Mouse (Mus musculus) neural tube, embryonic 15.5 days (tissue): ENCODE results near the gene Ugt1a6a. TPM values are rescaled to one million over a fixed set of nuclear protein-coding genes. Genes with fewer than 3 reads are reported as not detected.
"Not testable (repeated sequence)": the region's sequence is repeated elsewhere in the genome, so short reads cannot be mapped to it uniquely, and the experiment has no call there.

Experiments
- ATAC-seq: fragments of 200-750 bp; cut with Nextera tagmentation; 2 replicates; pipeline ENCODE4 v1.8.0; 2017; ENCODE audit warnings: mild to moderate bottlenecking, moderate TSS enrichment, moderate library complexity; ENCODE audit not compliant: low FRiP score
- H3K27ac ChIP-seq: fragments of 300-500 bp; sonication (generic); replicated peaks from 2 replicates; pipeline ENCODE4 v1.5.1; 2015; ENCODE audit warnings: mild to moderate bottlenecking, inconsistent platforms
- H3K27me3 ChIP-seq: fragments of 300-500 bp; sonication (generic); replicated peaks from 2 replicates; pipeline ENCODE4 v1.6.1; 2015; ENCODE audit warnings: inconsistent platforms
- H3K36me3 ChIP-seq: fragments of 300-500 bp; sonication (generic); 2 replicates; pipeline ENCODE4 v1.6.1; 2015; ENCODE audit warnings: inconsistent platforms
- H3K4me1 ChIP-seq: fragments of 300-500 bp; sonication (generic); 2 replicates; pipeline ENCODE4 v1.6.1; 2015; ENCODE audit warnings: inconsistent platforms
- H3K4me2 ChIP-seq: fragments of 300-500 bp; sonication (generic); 2 replicates; pipeline ENCODE4 v1.6.1; 2015; ENCODE audit warnings: inconsistent platforms, mild to moderate bottlenecking, moderate library complexity
- H3K4me3 ChIP-seq: fragments of 300-500 bp; sonication (generic); replicated peaks from 2 replicates; pipeline ENCODE4 v1.5.1; 2015; ENCODE audit warnings: mild to moderate bottlenecking, inconsistent platforms
- H3K9ac ChIP-seq: fragments of 300-500 bp; sonication (generic); replicated peaks from 2 replicates; pipeline ENCODE4 v1.6.1; 2015; ENCODE audit warnings: mild to moderate bottlenecking, inconsistent platforms
- H3K9me3 ChIP-seq: fragments of 300-500 bp; sonication (generic); replicated peaks from 2 replicates; pipeline ENCODE4 v1.6.1; 2016; ENCODE audit warnings: inconsistent platforms
- WGBS: fragments of 180-500 bp; shearing (Covaris S2); methylation state at CpG from one replicate; pipeline ENCODE4 v1.1.7; 2015; ENCODE audit warnings: mixed read lengths; 5-methylcytosine and 5-hydroxymethylcytosine counted together
- polyA plus RNA-seq: library from polyadenylated mRNA; unstranded; fragments of >200 nt; fragmentation: Nextera tagmentation; extraction: Ambion mirVana; gene quantifications from 2 replicates; pipeline ENCODE4 v1.2.1, GENCODE M21; 2015

The Ugt1a6a gene
- polyA plus RNA-seq, 1 experiment from 2014 or later: 1.9 TPM

DNA sequence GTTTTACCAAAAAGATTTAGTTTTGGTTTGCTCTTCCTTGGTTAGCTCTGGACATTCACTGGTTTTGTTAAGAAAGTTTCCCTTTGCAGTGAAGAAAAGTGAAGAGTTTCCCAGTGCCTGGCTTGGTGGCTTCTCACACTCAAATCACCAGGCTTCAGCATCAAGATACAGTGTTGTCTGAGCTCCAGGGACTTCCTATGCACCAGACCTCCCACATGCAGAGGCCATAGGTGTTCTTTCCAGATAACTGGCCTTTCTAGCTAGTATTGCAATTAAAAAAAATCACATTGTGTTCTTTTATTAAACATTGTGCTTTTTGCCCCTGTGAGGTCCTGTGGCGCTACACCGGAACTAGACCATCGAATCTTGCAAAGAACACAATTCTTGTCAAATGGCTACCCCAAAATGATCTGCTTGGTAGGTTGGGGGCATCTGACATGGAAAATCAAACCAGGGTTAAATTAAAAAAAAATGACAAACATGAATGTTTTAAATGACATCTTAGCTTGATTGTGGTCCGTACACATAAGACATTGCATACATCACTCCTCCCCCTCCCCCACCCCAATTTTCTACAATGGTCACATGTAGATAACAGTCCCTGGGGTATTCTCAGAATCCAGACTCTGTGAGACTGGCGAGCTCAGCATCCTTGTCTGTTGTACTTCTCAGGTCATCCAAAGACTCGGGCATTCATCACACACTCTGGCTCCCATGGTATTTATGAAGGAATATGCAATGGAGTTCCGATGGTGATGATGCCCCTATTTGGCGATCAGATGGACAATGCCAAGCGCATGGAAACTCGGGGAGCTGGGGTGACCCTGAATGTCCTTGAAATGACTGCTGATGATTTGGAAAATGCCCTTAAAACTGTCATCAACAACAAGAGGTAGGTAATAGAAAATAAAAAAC, 81.1 kb downstream of the Ugt1a6a start:
- Histone ChIP-seq H3K4me3 (no peak overlapping the region), H3K4me2 (no peak overlapping the region), H3K36me3 (no peaks in the 10 kb centered on the region), H3K9ac (no peak overlapping the region), H3K4me1 (no peaks in the 10 kb centered on the region), H3K27ac (no peak overlapping the region), H3K9me3 (peaks cover 61% of the 10 kb centered on the region), H3K27me3 (no peaks in the 10 kb centered on the region)
- WGBS: 72% methylated on average over 10 of the region's 10 CpGs
- no peak for ATAC-seq

DNA sequence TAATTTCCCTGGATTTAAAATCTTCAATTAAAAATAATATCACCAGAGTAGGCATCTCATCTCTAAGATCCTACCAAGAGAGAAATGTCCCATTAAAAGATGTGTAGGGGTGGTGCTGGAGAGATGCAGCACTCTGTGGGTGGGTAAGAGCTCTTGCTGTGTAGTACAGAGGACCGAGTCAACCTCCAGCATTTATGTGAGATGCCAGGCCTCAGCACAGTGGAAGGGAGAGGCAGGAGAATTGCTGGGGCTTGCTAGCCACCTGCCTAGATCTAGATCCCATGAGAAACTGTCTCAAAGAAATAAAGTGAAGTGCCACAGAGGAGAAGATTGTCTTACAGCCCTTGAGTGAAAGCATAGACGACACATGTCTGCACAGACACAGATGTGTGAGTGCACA, 81.9 kb downstream of the Ugt1a6a start:
- no peaks in the 10 kb centered on the region for H3K4me1 ChIP-seq
- peaks cover 57% of the 10 kb centered on the region for H3K9me3 ChIP-seq
- no peak overlapping the region for H3K27ac ChIP-seq
- no peak for ATAC-seq
- H3K4me2 ChIP-seq: no peak overlapping the region
- no peak overlapping the region for H3K9ac ChIP-seq
- 61% methylated on average over 2 of the region's 2 CpGs for WGBS
- H3K36me3 ChIP-seq: no peaks in the 10 kb centered on the region
- no peak overlapping the region for H3K4me3 ChIP-seq
- no peaks in the 10 kb centered on the region for H3K27me3 ChIP-seq

- H3K9me3 ChIP-seq: peaks cover 54% of the 10 kb centered on the region
These were observed 82.5 kb downstream of the Ugt1a6a start for GRCm38 (mm10) chr1:88217144-88217543.

GRCm38 (mm10) chr1:88217576-88217975, 83.0 kb downstream of the Ugt1a6a start:
- ATAC-seq: no peak
- 48% methylated on average over 3 of the region's 3 CpGs for WGBS
- no peak overlapping the region for H3K27ac ChIP-seq
- no peak overlapping the region for H3K4me3 ChIP-seq
- H3K4me2 ChIP-seq: no peak overlapping the region
- H3K9me3 ChIP-seq: peaks cover 51% of the 10 kb centered on the region
- no peaks in the 10 kb centered on the region for H3K4me1 ChIP-seq
- H3K36me3 ChIP-seq: no peaks in the 10 kb centered on the region
- H3K27me3 ChIP-seq: no peaks in the 10 kb centered on the region
- no peak overlapping the region for H3K9ac ChIP-seq

More at GRCm38 (mm10) chr1:88217144-88217543, 82.5 kb downstream of the Ugt1a6a start:
- no peak overlapping the region for H3K27ac ChIP-seq
- H3K27me3 ChIP-seq: no peaks in the 10 kb centered on the region
- H3K36me3 ChIP-seq: no peaks in the 10 kb centered on the region
- H3K4me1 ChIP-seq: no peaks in the 10 kb centered on the region
- H3K9ac ChIP-seq: no peak overlapping the region
- H3K4me2 ChIP-seq: no peak overlapping the region
- no peak overlapping the region for H3K4me3 ChIP-seq
- ATAC-seq: no peak
- 63% methylated on average over 2 of the region's 2 CpGs for WGBS

GRCm38 (mm10) chr1:88218051-88218450, 83.4 kb downstream of the Ugt1a6a start:
- Histone ChIP-seq H3K9me3 (peaks cover 47% of the 10 kb centered on the region), H3K4me1 (no peaks in the 10 kb centered on the region), H3K36me3 (no peaks in the 10 kb centered on the region), H3K27ac (no peak overlapping the region), H3K4me2 (no peak overlapping the region), H3K4me3 (no peak overlapping the region), H3K9ac (no peak overlapping the region), H3K27me3 (no peaks in the 10 kb centered on the region)
- 77% methylated on average over 9 of the region's 9 CpGs for WGBS
- no peak for ATAC-seq

DNA sequence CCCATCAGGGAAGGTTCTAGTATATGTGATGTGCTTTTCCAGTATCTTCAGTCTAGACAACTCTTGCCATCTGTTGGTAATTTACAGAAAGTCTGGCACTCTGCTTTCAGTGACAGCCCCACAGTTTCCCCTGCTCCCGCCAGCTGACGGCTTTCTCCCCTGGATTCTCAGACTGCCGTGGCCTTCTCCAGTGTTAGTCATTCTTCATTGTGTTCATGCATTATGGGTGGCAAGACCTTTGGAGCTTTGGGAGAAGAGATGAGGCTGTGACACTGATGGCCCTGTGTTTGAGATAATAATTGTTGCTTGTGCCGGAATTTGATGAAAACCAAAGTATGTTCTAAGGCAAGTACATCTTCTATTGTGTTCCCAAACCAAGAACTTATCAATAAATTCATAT, 84.0 kb downstream of the Ugt1a6a start:
- Histone ChIP-seq H3K9ac (no peak overlapping the region), H3K27ac (no peak overlapping the region), H3K36me3 (no peaks in the 10 kb centered on the region), H3K9me3 (peaks cover 41% of the 10 kb centered on the region), H3K27me3 (no peaks in the 10 kb centered on the region), H3K4me1 (no peaks in the 10 kb centered on the region), H3K4me2 (no peak overlapping the region), H3K4me3 (no peak overlapping the region)
- whole genome bisulfite sequencing: 54% methylated on average over 4 of the region's 4 CpGs
- no peak for ATAC-seq

- no peak for ATAC-seq
- Histone ChIP-seq H3K4me2 (no peak overlapping the region), H3K9me3 (peaks cover 37% of the 10 kb centered on the region), H3K9ac (no peak overlapping the region), H3K4me1 (no peaks in the 10 kb centered on the region), H3K36me3 (no peaks in the 10 kb centered on the region), H3K27ac (no peak overlapping the region), H3K4me3 (no peak overlapping the region), H3K27me3 (no peaks in the 10 kb centered on the region)
- 20% methylated on average over 1 of the region's 1 CpGs for WGBS
These were observed 84.4 kb downstream of the Ugt1a6a start for GRCm38 (mm10) chr1:88219054-88219453.

- Histone ChIP-seq H3K9me3 (peaks cover 27% of the 10 kb centered on the region), H3K36me3 (no peaks in the 10 kb centered on the region), H3K4me2 (no peak overlapping the region), H3K4me3 (no peak overlapping the region), H3K4me1 (no peaks in the 10 kb centered on the region), H3K27me3 (no peaks in the 10 kb centered on the region), H3K27ac (no peak overlapping the region), H3K9ac (no peak overlapping the region)
- ATAC-seq: no peak
These were observed 85.7 kb downstream of the Ugt1a6a start for GRCm38 (mm10) chr1:88220336-88220735.

DNA sequence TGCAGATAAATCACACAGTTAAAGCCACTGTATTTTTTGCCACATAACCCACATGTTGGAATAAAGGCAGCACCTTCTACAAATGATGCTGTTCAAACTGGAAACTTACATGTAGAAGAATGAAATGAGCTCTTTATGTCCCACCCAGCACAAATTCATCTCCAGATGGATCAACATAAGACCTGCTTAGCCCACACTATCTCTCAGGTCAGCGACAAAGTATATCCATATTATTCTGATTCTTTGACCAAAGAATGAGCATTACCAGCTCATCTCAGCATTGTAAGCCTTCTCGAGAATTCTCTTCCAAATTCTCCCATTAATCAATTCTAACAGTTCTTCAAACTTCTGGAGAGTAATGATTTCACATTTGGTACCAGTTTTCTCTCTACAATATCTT, 87.6 kb downstream of the Ugt1a6a start:
- Histone ChIP-seq H3K36me3 (no peaks in the 10 kb centered on the region), H3K9ac (no peak overlapping the region), H3K4me3 (no peak overlapping the region), H3K9me3 (peaks cover 29% of the 10 kb centered on the region), H3K4me2 (no peak overlapping the region), H3K27me3 (no peaks in the 10 kb centered on the region), H3K27ac (no peak overlapping the region), H3K4me1 (no peaks in the 10 kb centered on the region)
- ATAC-seq: no peak
- 56% methylated on average over 2 of the region's 2 CpGs for WGBS

- not testable (repeated sequence) for H3K27ac ChIP-seq, H3K4me3 ChIP-seq, ATAC-seq, H3K4me2 ChIP-seq, H3K27me3 ChIP-seq, H3K36me3 ChIP-seq, H3K9ac ChIP-seq, H3K4me1 ChIP-seq
- H3K9me3 ChIP-seq: peaks cover 33% of the 10 kb centered on the region
These were observed 88.5 kb downstream of the Ugt1a6a start for GRCm38 (mm10) chr1:88223011-88223515.

DNA sequence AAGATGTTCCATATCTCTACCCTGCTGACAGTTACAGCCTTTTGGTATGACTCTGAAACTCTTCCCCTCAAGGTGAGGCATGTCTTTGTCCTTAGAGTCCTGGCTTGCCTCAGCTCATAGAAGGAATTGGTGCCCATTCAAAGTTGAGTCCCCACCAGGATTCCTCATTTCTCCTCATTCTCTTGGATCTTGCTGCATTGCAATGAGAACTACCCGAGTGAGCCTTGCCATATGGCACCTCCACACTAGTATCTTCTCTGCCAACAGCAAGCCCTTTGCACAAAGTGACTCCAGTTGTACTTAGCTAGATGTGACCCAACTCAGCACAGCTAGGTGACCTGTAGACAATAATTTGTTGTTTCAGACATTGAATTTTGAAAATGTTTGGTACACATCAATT, 89.0 kb downstream of the Ugt1a6a start:
- H3K9me3 ChIP-seq: peaks cover 38% of the 10 kb centered on the region
- no peak overlapping the region for H3K4me3 ChIP-seq
- no peak for ATAC-seq
- 58% methylated on average over 1 of the region's 1 CpGs for WGBS
- no peak overlapping the region for H3K27ac ChIP-seq
- no peaks in the 10 kb centered on the region for H3K36me3 ChIP-seq
- H3K27me3 ChIP-seq: no peaks in the 10 kb centered on the region
- H3K4me2 ChIP-seq: no peak overlapping the region
- H3K9ac ChIP-seq: no peak overlapping the region
- H3K4me1 ChIP-seq: no peaks in the 10 kb centered on the region

DNA sequence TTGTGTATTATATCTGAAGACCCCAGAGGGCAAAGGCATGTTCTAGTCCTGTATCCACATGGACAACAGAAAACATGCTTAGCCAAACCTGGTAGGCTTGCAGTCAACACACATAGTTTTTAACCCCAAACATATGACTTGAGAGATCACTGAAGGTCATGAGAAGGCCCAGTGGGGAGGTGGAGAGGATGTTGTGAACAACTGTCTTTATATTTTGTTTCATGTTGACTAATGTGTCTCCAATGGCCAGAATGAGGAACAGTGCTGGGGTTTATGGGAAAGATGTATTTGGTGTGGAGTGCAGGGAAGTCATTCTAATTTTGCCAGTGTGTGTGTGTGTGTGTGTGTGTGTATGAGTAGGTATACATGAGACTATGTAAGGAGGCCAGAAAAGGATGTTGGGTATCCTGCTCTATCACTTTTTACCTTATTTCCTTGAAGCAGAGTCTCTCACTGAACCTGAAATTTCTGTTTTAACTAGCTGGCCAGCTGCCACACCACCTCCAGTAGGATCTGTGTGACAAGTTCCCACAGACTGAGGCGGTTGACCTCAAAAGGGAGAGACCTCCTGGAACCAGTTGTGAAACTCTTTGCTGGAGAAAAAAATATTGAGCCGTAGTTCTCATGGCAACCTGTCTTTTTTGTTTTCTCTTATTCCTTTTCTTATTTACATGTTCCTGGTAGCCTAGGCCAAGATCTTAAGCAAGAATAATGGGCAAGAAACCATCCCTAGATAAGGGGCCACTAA, 89.6 kb downstream of the Ugt1a6a start:
- ATAC-seq: no peak
- Histone ChIP-seq H3K27ac (no peak overlapping the region), H3K27me3 (no peaks in the 10 kb centered on the region), H3K9me3 (peaks cover 44% of the 10 kb centered on the region), H3K4me1 (no peaks in the 10 kb centered on the region), H3K4me2 (no peak overlapping the region), H3K36me3 (no peaks in the 10 kb centered on the region), H3K4me3 (no peak overlapping the region), H3K9ac (no peak overlapping the region)
- WGBS: 70% methylated on average over 2 of the region's 2 CpGs
